20 mouse cellular contexts compared by ENCODE assay signal in genomic region chr11:109479575-109480285, GRCm38 (mm10). TPM values are rescaled to one million over a fixed set of nuclear protein-coding genes. Genes with fewer than 3 reads are reported as not detected.
DNase-seq lines count a peak whose midpoint lies in the region; ATAC-seq and TF ChIP-seq lines count a peak whose summit lies in the region.
"Had no signal": no experiment of that assay in that cellular context is flagged by ENCODE, and none has a peak within 500 bp of the region (broad histone marks: within the 10 kb centered on the region; RNA-seq: fewer than 3 reads in every experiment).

No protein-coding gene starts in this region.

- H3K9ac ChIP-seq in intestine, postnatal 0 days (ENCODE audit: low read depth, low read length): no peak overlapping the region
- H3K9ac ChIP-seq in intestine, embryonic 15.5 days: no peak overlapping the region
- peak overlapping the region; percentile 58 for H3K9ac ChIP-seq in MEL (ENCODE audit: control insufficient read depth, low read depth, low read length, poor library complexity, severe bottlenecking)
- no peak overlapping the region for H3K9ac ChIP-seq in midbrain, embryonic 16.5 days (ENCODE audit: low read depth, low read length)
- H3K9ac ChIP-seq: embryonic facial prominence, embryonic 15.5 days; hindbrain, embryonic 12.5 days; limb, embryonic 15.5 days; neural tube, embryonic 15.5 days had no signal

- no peak overlapping the region for H3K4me2 ChIP-seq in intestine, postnatal 0 days (replicated peaks; ENCODE audit: low read depth)
- H3K4me2 ChIP-seq in intestine, embryonic 15.5 days (replicated peaks): no peak overlapping the region
- H3K4me2 ChIP-seq in midbrain, embryonic 16.5 days (ENCODE audit: low read length): no peak overlapping the region
- H3K4me2 ChIP-seq: embryonic facial prominence, embryonic 15.5 days; hindbrain, embryonic 12.5 days; limb, embryonic 15.5 days; neural tube, embryonic 15.5 days had no signal

- WGBS in intestine, postnatal 0 days: 69% methylated on average over 16 of the region's 16 CpGs
- 72% methylated on average over 16 of the region's 16 CpGs for WGBS in intestine, embryonic 15.5 days
- WGBS in macrophage (ENCODE audit: missing documents): 26% methylated on average over 12 of the region's 16 CpGs
- 45% methylated on average over 16 of the region's 16 CpGs for WGBS in midbrain, embryonic 16.5 days

- TF ChIP-seq POLR2A in MEL (IDR thresholded peaks at IDR 0.05; ENCODE audit: control insufficient read depth in 1 of 2, insufficient read depth in 1 of 2, low read depth in 1 of 2, low read length in 2 of 2, poor library complexity in 1 of 2): 0 out of 4 replicates have a peak, but pooled peaks of 1 of the 2 experiments have one; percentile 44

- peak overlapping the region; percentile 24; the same call in 1 of the 2 replicates for H3K27ac ChIP-seq in intestine, postnatal 0 days (ENCODE audit: low read depth, low read length)
- H3K27ac ChIP-seq in intestine, embryonic 15.5 days: no peak overlapping the region
- H3K27ac ChIP-seq in MEL (ENCODE audit: control insufficient read depth, low read depth, low read length) (peak overlapping the region; percentile 86), macrophage (peak overlapping the region; percentile 27)
- no peak overlapping the region for H3K27ac ChIP-seq in left cerebral cortex, adult 2 months
- no peak overlapping the region for H3K27ac ChIP-seq in midbrain, embryonic 16.5 days (ENCODE audit: low read length)
- H3K27ac ChIP-seq: embryonic facial prominence, embryonic 15.5 days; hindbrain, embryonic 12.5 days; kidney, postnatal 0 days; limb, embryonic 15.5 days; neural tube, embryonic 15.5 days had no signal

- H3K4me1 ChIP-seq in intestine, postnatal 0 days (replicated peaks; ENCODE audit: control insufficient read depth, insufficient read depth, low read length): peaks cover 10% of the 10 kb centered on the region; the same call in 1 of the 2 replicates
- no peaks in the 10 kb centered on the region for H3K4me1 ChIP-seq in intestine, embryonic 15.5 days (replicated peaks)
- peaks cover 31 to 33% of the 10 kb centered on the region in 2 experiments for H3K4me1 ChIP-seq in MEL (ENCODE audit: control insufficient read depth in 1 of 2, insufficient read depth in 2 of 2, low read length in 2 of 2)
- no peaks in the 10 kb centered on the region for H3K4me1 ChIP-seq in midbrain, embryonic 16.5 days (ENCODE audit: control insufficient read depth, insufficient read depth, low read length)
- H3K4me1 ChIP-seq: embryonic facial prominence, embryonic 15.5 days; limb, embryonic 15.5 days; neural tube, embryonic 15.5 days had no signal

- H3K79me2 ChIP-seq in MEL (ENCODE audit: control insufficient read depth, insufficient read depth, low read length, poor library complexity): no peaks in the 10 kb centered on the region
- no peaks in the 10 kb centered on the region for H3K79me2 ChIP-seq in macrophage (ENCODE audit: inconsistent target)

- no peak for TF ChIP-seq RAD21 in MEL (IDR thresholded peaks at IDR 0.05; ENCODE audit: low read depth, low read length)

- no peak for ATAC-seq in intestine, postnatal 0 days
- ATAC-seq in intestine, embryonic 15.5 days: no peak
- peak; percentile 76 for ATAC-seq in neutrophil, adult 5-6 weeks (ENCODE audit: extremely low read depth, insufficient number of reproducible peaks, low FRiP score, poor library complexity, severe bottlenecking)
- ATAC-seq in midbrain, embryonic 16.5 days: no peak

- H3K27me3 ChIP-seq in intestine, postnatal 0 days (replicated peaks; ENCODE audit: control insufficient read depth, insufficient read depth, low read length): no peaks in the 10 kb centered on the region
- no peaks in the 10 kb centered on the region for H3K27me3 ChIP-seq in intestine, embryonic 15.5 days (replicated peaks)
- H3K27me3 ChIP-seq in MEL (ENCODE audit: control insufficient read depth in 1 of 2, insufficient read depth in 2 of 2, low read length in 2 of 2): no peaks in the 10 kb centered on the region
- H3K27me3 ChIP-seq in midbrain, embryonic 16.5 days (ENCODE audit: control insufficient read depth, insufficient read depth, low read depth, low read length): no peaks in the 10 kb centered on the region
- H3K27me3 ChIP-seq: neural tube, embryonic 15.5 days had no signal

- TF ChIP-seq EP300 in MEL (IDR thresholded peaks at IDR 0.05; ENCODE audit: low read depth in 1 of 2, low read length in 2 of 2): peak; percentile 78 to 89

- DNase-seq in MEL (ENCODE audit: low read depth, low spot score): peak; percentile 89
- no peak for DNase-seq in left cerebral cortex, adult 2 months (ENCODE audit: extremely low spot score in 1 of 2, low spot score in 2 of 2)
- no peak for DNase-seq in thymus, postnatal 25 days
- DNase-seq: adrenal gland, postnatal 14 days; cerebellum, adult 9-10 months; embryo, embryonic 11 days; gastrocnemius, postnatal 10 days; kidney, adult 11 months; lung, adult 2 months; retina, postnatal 1 day had no signal

- no peaks in the 10 kb centered on the region for H3K9me3 ChIP-seq in intestine, postnatal 0 days (ENCODE audit: control insufficient read depth)
- no peaks in the 10 kb centered on the region for H3K9me3 ChIP-seq in intestine, embryonic 15.5 days
- no peaks in the 10 kb centered on the region for H3K9me3 ChIP-seq in MEL (replicated peaks; ENCODE audit: insufficient read depth, low read length)
- no peaks in the 10 kb centered on the region for H3K9me3 ChIP-seq in midbrain, embryonic 16.5 days (replicated peaks; ENCODE audit: control insufficient read depth, low read length, poor library complexity, severe bottlenecking)
- H3K9me3 ChIP-seq: embryonic facial prominence, embryonic 15.5 days; hindbrain, embryonic 12.5 days; limb, embryonic 15.5 days; neural tube, embryonic 15.5 days had no signal

- intact Hi-C loops in left cerebral cortex, adult 2 months (cut with DNase I): no loop called here

- no peaks in the 10 kb centered on the region for H3K36me3 ChIP-seq in intestine, postnatal 0 days (ENCODE audit: control insufficient read depth, insufficient read depth)
- no peaks in the 10 kb centered on the region for H3K36me3 ChIP-seq in intestine, embryonic 15.5 days
- H3K36me3 ChIP-seq in MEL (ENCODE audit: control insufficient read depth in 1 of 2, insufficient read depth in 2 of 2, low read length in 2 of 2): peaks cover 0 to 33% of the 10 kb centered on the region in 2 experiments; a peak in 2 of 4 replicates
- no peaks in the 10 kb centered on the region for H3K36me3 ChIP-seq in macrophage (ENCODE audit: inconsistent target)
- H3K36me3 ChIP-seq in midbrain, embryonic 16.5 days (ENCODE audit: control insufficient read depth, insufficient read depth, low read length): no peaks in the 10 kb centered on the region
- H3K36me3 ChIP-seq: embryonic facial prominence, embryonic 15.5 days; hindbrain, embryonic 12.5 days; limb, embryonic 15.5 days; neural tube, embryonic 15.5 days had no signal

- no peak for TF ChIP-seq CTCF in intestine, postnatal 0 days (IDR thresholded peaks at IDR 0.05; ENCODE audit: low read depth)
- no peak for TF ChIP-seq CTCF in MEL (IDR thresholded peaks at IDR 0.05 in 2 of 3, conservative IDR thresholded peaks at IDR 0.05 in 1 of 3; ENCODE audit: control insufficient read depth in 1 of 3, insufficient read depth in 1 of 3, low read depth in 2 of 3, low read length in 3 of 3, poor library complexity in 1 of 3, severe bottlenecking in 1 of 3)
- TF ChIP-seq CTCF in left cerebral cortex, adult 2 months (IDR thresholded peaks at IDR 0.05): no peak

- no peak overlapping the region for H3K4me3 ChIP-seq in intestine, postnatal 0 days (ENCODE audit: low read depth, low read length)
- H3K4me3 ChIP-seq in intestine, embryonic 15.5 days (replicated peaks): no peak overlapping the region
- H3K4me3 ChIP-seq in MEL (ENCODE audit: control insufficient read depth in 1 of 2, insufficient read depth in 1 of 2, low read depth in 2 of 2, low read length in 2 of 2): peak overlapping the region; percentile 38 to 48
- no peak overlapping the region for H3K4me3 ChIP-seq in macrophage (ENCODE audit: inconsistent target)
- H3K4me3 ChIP-seq in left cerebral cortex, adult 2 months: no peak overlapping the region
- H3K4me3 ChIP-seq in midbrain, embryonic 16.5 days (ENCODE audit: low read depth, low read length): no peak overlapping the region
- H3K4me3 ChIP-seq: embryonic facial prominence, embryonic 15.5 days; hindbrain, embryonic 12.5 days; limb, embryonic 15.5 days; neural tube, embryonic 15.5 days had no signal

RNA-seq across cellular contexts. Expression of gene Slc16a6, which starts 6.3 kb away (rescaled TPM):
- 129 and 143 TPM in 2 replicates for polyA plus RNA-seq in intestine, postnatal 0 days (2015; fragmentation: Nextera tagmentation; extraction: Ambion mirVana)
- polyA plus RNA-seq in intestine, embryonic 15.5 days (2015; fragmentation: Nextera tagmentation; extraction: Ambion mirVana): 15.4 and 16.6 TPM in 2 replicates
- total RNA-seq in MEL (2012; rRNA removed): 29.6 and 34.0 TPM in 2 replicates
- 10 to 100 TPM in 1 of 2 experiments, not detected in 1; 41.6 TPM for polyA plus RNA-seq in MEL (2012; ENCODE audit: insufficient read depth in 1 of 2, insufficient read length in 2 of 2, low read depth in 1 of 2, low replicate concordance in 2 of 2, missing spikeins in 1 of 2)
- 100 to 1,000 TPM in 25 of 26 experiments, 10 to 100 TPM in 1; 68.8 to 273 (median 190) TPM for total RNA-seq in macrophage (2018; cell fraction: chromatin; rRNA removed)
- total RNA-seq in macrophage (2018; cell fraction: cytosol; rRNA removed): 100 to 1,000 TPM in 5 of 26 experiments, 10 to 100 TPM in 21; 41.7 to 127 (median 76.9) TPM
- 100 to 1,000 TPM in 25 of 26 experiments, 10 to 100 TPM in 1; 85.2 to 241 (median 194) TPM for total RNA-seq in macrophage (2018; cell fraction: nucleus; rRNA removed)
- polyA plus RNA-seq in macrophage (2018): 42.9 to 88.7 TPM (median 63.5 TPM) in 3 replicates
- 45.0 and 49.8 TPM in 2 replicates for total RNA-seq in neutrophil, adult 5-6 weeks (2017)
- 10 to 100 TPM; 11.6 to 12.3 TPM for total RNA-seq in left cerebral cortex, adult 2 months (2021)
- 3.7 and 4.5 TPM in 2 replicates for polyA plus RNA-seq in midbrain, embryonic 16.5 days (2015; fragmentation: Nextera tagmentation; extraction: Ambion mirVana)

RNA-seq across cellular contexts. Expression of gene Arsg, which starts 6.6 kb away (rescaled TPM):
- polyA plus RNA-seq in intestine, postnatal 0 days (2015; fragmentation: Nextera tagmentation; extraction: Ambion mirVana): 50.9 and 54.4 TPM in 2 replicates
- 3.3 and 3.6 TPM in 2 replicates for polyA plus RNA-seq in intestine, embryonic 15.5 days (2015; fragmentation: Nextera tagmentation; extraction: Ambion mirVana)
- total RNA-seq in MEL (2012; rRNA removed): 3.7 and 3.9 TPM in 2 replicates
- polyA plus RNA-seq in MEL (2012; ENCODE audit: insufficient read depth in 1 of 2, insufficient read length in 2 of 2, low read depth in 1 of 2, low replicate concordance in 2 of 2, missing spikeins in 1 of 2) (1 to 10 TPM in 1 of 2 experiments, not detected in 1; 5.2 TPM), macrophage (2018) (2.1 to 3.4 TPM (median 2.5 TPM) in 3 replicates)
- total RNA-seq in macrophage (2018; cell fraction: chromatin; rRNA removed): 10 to 100 TPM; 10.1 to 29.8 (median 19.5) TPM
- 1 to 10 TPM; 1.9 to 5.1 (median 3.2) TPM for total RNA-seq in macrophage (2018; cell fraction: cytosol; rRNA removed)
- 10 to 100 TPM in 17 of 26 experiments, 1 to 10 TPM in 9; 6.0 to 20.6 (median 11.4) TPM for total RNA-seq in macrophage (2018; cell fraction: nucleus; rRNA removed)
- total RNA-seq in neutrophil, adult 5-6 weeks (2017): 21.5 and 24.6 TPM in 2 replicates
- total RNA-seq in left cerebral cortex, adult 2 months (2021): 10 to 100 TPM; 10.2 to 11.1 TPM
- 4.2 and 4.3 TPM in 2 replicates for polyA plus RNA-seq in midbrain, embryonic 16.5 days (2015; fragmentation: Nextera tagmentation; extraction: Ambion mirVana)

RNA-seq across cellular contexts. Expression of gene Amz2, which starts 54.0 kb away (rescaled TPM):
- polyA plus RNA-seq in intestine, postnatal 0 days (2015; fragmentation: Nextera tagmentation; extraction: Ambion mirVana): 22.7 and 23.8 TPM in 2 replicates
- 38.4 and 38.9 TPM in 2 replicates for polyA plus RNA-seq in intestine, embryonic 15.5 days (2015; fragmentation: Nextera tagmentation; extraction: Ambion mirVana)
- 40.2 and 41.6 TPM in 2 replicates for total RNA-seq in MEL (2012; rRNA removed)
- 1,000 to 10,000 TPM in 1 of 2 experiments, 10 to 100 TPM in 1; 47.1 to 1,743 TPM for polyA plus RNA-seq in MEL (2012; ENCODE audit: insufficient read depth in 1 of 2, insufficient read length in 2 of 2, low read depth in 1 of 2, low replicate concordance in 2 of 2, missing spikeins in 1 of 2)
- total RNA-seq in macrophage (2018; cell fraction: chromatin; rRNA removed): 10 to 100 TPM; 25.6 to 95.9 (median 56.5) TPM
- 10 to 100 TPM; 24.6 to 33.2 (median 29.0) TPM for total RNA-seq in macrophage (2018; cell fraction: cytosol; rRNA removed)
- 10 to 100 TPM; 32.1 to 79.2 (median 45.3) TPM for total RNA-seq in macrophage (2018; cell fraction: nucleus; rRNA removed)
- polyA plus RNA-seq in macrophage (2018): 22.7 to 28.5 TPM (median 22.9 TPM) in 3 replicates
- 39.3 and 41.0 TPM in 2 replicates for total RNA-seq in neutrophil, adult 5-6 weeks (2017)
- total RNA-seq in left cerebral cortex, adult 2 months (2021): 10 to 100 TPM; 49.5 TPM
- 55.7 and 56.1 TPM in 2 replicates for polyA plus RNA-seq in midbrain, embryonic 16.5 days (2015; fragmentation: Nextera tagmentation; extraction: Ambion mirVana)

Comparison
In these comparisons a context has a peak if more than half of its experiments do, and no peak if none do; other contexts are left out.
1. H3K27ac ChIP-seq: peak in intestine, postnatal 0 days (single experiment), MEL (single experiment) and macrophage (single experiment); none in intestine, embryonic 15.5 days (single experiment), left cerebral cortex, adult 2 months (single experiment) and midbrain, embryonic 16.5 days (single experiment).
2. H3K4me3 ChIP-seq: peak in MEL (2 of 2); none in intestine, postnatal 0 days (single experiment), intestine, embryonic 15.5 days (single experiment), macrophage (single experiment), left cerebral cortex, adult 2 months (single experiment) and midbrain, embryonic 16.5 days (single experiment).